Mouse (Mus musculus): ENCODE data around the gene Cdk5rap3. TPM values are rescaled to one million over a fixed set of nuclear protein-coding genes. Genes with fewer than 3 reads are reported as not detected.

Cdk5rap3 gene
- polyA plus RNA-seq, 1 experiment, result 55.7 TPM

- no peak for TF ChIP-seq POLR2A (IDR thresholded peaks at IDR 0.05; ENCODE audit: low read depth, low read length)
- no peak for TF ChIP-seq CTCF (IDR thresholded peaks at IDR 0.05; ENCODE audit: borderline replicate concordance, insufficient read depth, low read length)
- peaks cover 4% of the 10 kb centered on the region; the same call in 1 of the 2 replicates for H3K4me1 ChIP-seq (ENCODE audit: control insufficient read depth, insufficient read depth, low read length)
- H3K4me3 ChIP-seq (ENCODE audit: insufficient read depth, low read length), result no peak overlapping the region
- no peak overlapping the region for H3K27ac ChIP-seq (ENCODE audit: insufficient read depth, low read length)
These were observed 15.0 kb downstream of the Cdk5rap3 start for GRCm38 (mm10) chr11:96901332-96901731.

- peaks cover 8% of the 10 kb centered on the region; the same call in 1 of the 2 replicates for H3K4me1 ChIP-seq (ENCODE audit: control insufficient read depth, insufficient read depth, low read length)
- H3K27ac ChIP-seq (ENCODE audit: insufficient read depth, low read length), result no peak overlapping the region
- H3K4me3 ChIP-seq (ENCODE audit: insufficient read depth, low read length), result no peak overlapping the region
- TF ChIP-seq CTCF (IDR thresholded peaks at IDR 0.05; ENCODE audit: borderline replicate concordance, insufficient read depth, low read length) (no peak), POLR2A (IDR thresholded peaks at IDR 0.05; ENCODE audit: low read depth, low read length) (no peak)
These were observed 16.6 kb downstream of the Cdk5rap3 start for GRCm38 (mm10) chr11:96899449-96900306.

- Histone ChIP-seq H3K27ac (ENCODE audit: insufficient read depth, low read length) (peak overlapping the region; percentile 35; the same call in 1 of the 2 replicates), H3K4me3 (ENCODE audit: insufficient read depth, low read length) (no peak overlapping the region), H3K4me1 (ENCODE audit: control insufficient read depth, insufficient read depth, low read length) (peaks cover 6% of the 10 kb centered on the region; the same call in 1 of the 2 replicates)
- TF ChIP-seq CTCF (IDR thresholded peaks at IDR 0.05; ENCODE audit: borderline replicate concordance, insufficient read depth, low read length), result no peak
- no peak for TF ChIP-seq POLR2A (IDR thresholded peaks at IDR 0.05; ENCODE audit: low read depth, low read length)
These were observed 20.4 kb downstream of the Cdk5rap3 start for GRCm38 (mm10) chr11:96895886-96896285.

GRCm38 (mm10) chr11:96893203-96893842 lies 23.0 kb downstream of the Cdk5rap3 start:
- TF ChIP-seq POLR2A (IDR thresholded peaks at IDR 0.05; ENCODE audit: low read depth, low read length) (no peak), CTCF (IDR thresholded peaks at IDR 0.05; ENCODE audit: borderline replicate concordance, insufficient read depth, low read length) (no peak)
- Histone ChIP-seq H3K27ac (ENCODE audit: insufficient read depth, low read length) (no peak overlapping the region), H3K4me3 (ENCODE audit: insufficient read depth, low read length) (no peak overlapping the region), H3K4me1 (ENCODE audit: control insufficient read depth, insufficient read depth, low read length) (peaks cover 6% of the 10 kb centered on the region; the same call in 1 of the 2 replicates)

- Histone ChIP-seq H3K27ac (ENCODE audit: insufficient read depth, low read length) (no peak overlapping the region), H3K4me1 (ENCODE audit: control insufficient read depth, insufficient read depth, low read length) (peaks cover 6% of the 10 kb centered on the region; the same call in 1 of the 2 replicates), H3K4me3 (ENCODE audit: insufficient read depth, low read length) (no peak overlapping the region)
- no peak for TF ChIP-seq CTCF (IDR thresholded peaks at IDR 0.05; ENCODE audit: borderline replicate concordance, insufficient read depth, low read length)
- no peak for TF ChIP-seq POLR2A (IDR thresholded peaks at IDR 0.05; ENCODE audit: low read depth, low read length)
These were observed 24.3 kb downstream of the Cdk5rap3 start for GRCm38 (mm10) chr11:96891784-96892527.

GRCm38 (mm10) chr11:96886942-96887546 lies 29.3 kb downstream of the Cdk5rap3 start:
- Histone ChIP-seq H3K4me3 (ENCODE audit: insufficient read depth, low read length) (no peak overlapping the region), H3K4me1 (ENCODE audit: control insufficient read depth, insufficient read depth, low read length) (no peaks in the 10 kb centered on the region), H3K27ac (ENCODE audit: insufficient read depth, low read length) (no peak overlapping the region)
- TF ChIP-seq CTCF (IDR thresholded peaks at IDR 0.05; ENCODE audit: borderline replicate concordance, insufficient read depth, low read length) (no peak), POLR2A (IDR thresholded peaks at IDR 0.05; ENCODE audit: low read depth, low read length) (no peak)

GRCm38 (mm10) chr11:96885901-96886340 lies 30.4 kb downstream of the Cdk5rap3 start:
- no peak overlapping the region for H3K27ac ChIP-seq (ENCODE audit: insufficient read depth, low read length)
- no peak overlapping the region for H3K4me3 ChIP-seq (ENCODE audit: insufficient read depth, low read length)
- no peak for TF ChIP-seq CTCF (IDR thresholded peaks at IDR 0.05; ENCODE audit: borderline replicate concordance, insufficient read depth, low read length)
- no peak for TF ChIP-seq POLR2A (IDR thresholded peaks at IDR 0.05; ENCODE audit: low read depth, low read length)
- no peaks in the 10 kb centered on the region for H3K4me1 ChIP-seq (ENCODE audit: control insufficient read depth, insufficient read depth, low read length)

GRCm38 (mm10) chr11:96880296-96880695 lies 36.0 kb downstream of the Cdk5rap3 start:
- Histone ChIP-seq H3K4me1 (ENCODE audit: control insufficient read depth, insufficient read depth, low read length) (no peaks in the 10 kb centered on the region), H3K27ac (ENCODE audit: insufficient read depth, low read length) (no peak overlapping the region), H3K4me3 (ENCODE audit: insufficient read depth, low read length) (no peak overlapping the region)
- TF ChIP-seq POLR2A (IDR thresholded peaks at IDR 0.05; ENCODE audit: low read depth, low read length) (no peak), CTCF (IDR thresholded peaks at IDR 0.05; ENCODE audit: borderline replicate concordance, insufficient read depth, low read length) (no peak)

GRCm38 (mm10) chr11:96879359-96879758 lies 36.9 kb downstream of the Cdk5rap3 start:
- Histone ChIP-seq H3K4me1 (ENCODE audit: control insufficient read depth, insufficient read depth, low read length) (no peaks in the 10 kb centered on the region), H3K4me3 (ENCODE audit: insufficient read depth, low read length) (no peak overlapping the region), H3K27ac (ENCODE audit: insufficient read depth, low read length) (no peak overlapping the region)
- no peak for TF ChIP-seq CTCF (IDR thresholded peaks at IDR 0.05; ENCODE audit: borderline replicate concordance, insufficient read depth, low read length)
- no peak for TF ChIP-seq POLR2A (IDR thresholded peaks at IDR 0.05; ENCODE audit: low read depth, low read length)

Measured in embryonic fibroblast, embryonic 13.5 days (primary cell).